ENCODE assay signal across 8 mouse cellular contexts in the genomic region with DNA sequence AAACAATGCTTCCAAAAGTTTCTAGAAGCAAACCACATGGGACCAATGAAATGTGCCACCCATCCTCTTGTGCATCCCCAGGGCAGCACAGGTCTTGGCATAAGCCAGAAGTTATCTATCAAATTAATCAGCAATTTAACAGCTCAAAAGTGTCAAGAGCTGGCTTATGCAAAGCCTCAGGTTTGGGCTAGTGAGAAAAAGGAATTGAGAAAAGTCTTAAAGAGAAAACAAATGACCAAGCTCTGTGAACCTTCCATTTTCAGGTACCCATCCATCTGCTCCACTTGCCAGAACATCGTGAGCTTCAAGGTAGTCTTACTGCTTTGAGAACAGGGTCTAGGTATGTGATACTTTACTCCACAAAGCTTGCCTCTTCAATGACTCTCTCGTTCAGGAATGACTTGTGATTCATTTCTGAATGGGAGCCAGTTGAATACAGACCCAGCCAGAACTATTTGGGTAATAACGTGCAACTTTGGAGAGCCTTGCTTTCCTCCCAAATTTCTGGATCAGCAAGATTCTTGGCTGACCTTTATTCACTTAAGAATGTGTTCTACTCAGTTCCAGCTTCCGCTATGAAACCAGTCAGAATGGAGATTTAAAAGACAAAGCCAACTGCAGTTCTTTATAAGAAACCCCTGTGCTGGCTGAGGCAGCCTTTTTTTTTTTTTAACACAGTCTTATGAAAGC. TPM values are rescaled to one million over a fixed set of nuclear protein-coding genes. Genes with fewer than 3 reads are reported as not detected.
DNase-seq lines count a peak whose midpoint lies in the region; ATAC-seq and TF ChIP-seq lines count a peak whose summit lies in the region.

No protein-coding gene starts in this region.

- ATAC-seq in Patski, result peak; percentile 24
- no peak for ATAC-seq in heart, embryonic 14.5 days (ENCODE audit: insufficient number of reproducible peaks, insufficient read depth, low FRiP score, low read depth)
- no peak for ATAC-seq in liver, postnatal 0 days
- no peak for ATAC-seq in midbrain, embryonic 14.5 days (ENCODE audit: low FRiP score, low TSS enrichment)

- POLR2A ChIA-PET in Patski (lab: Charles Lee), result interaction anchor here (0.6 to 3.1 kb wide), 6 partner anchors 8 to 127 kb away, joined by 3 to 16 read pairs (median 4); no protein-coding TSS in a partner anchor

- H3K4me2 ChIP-seq in heart, embryonic 14.5 days (ENCODE audit: low read length), result no peak overlapping the region
- no peak overlapping the region for H3K4me2 ChIP-seq in liver, postnatal 0 days (ENCODE audit: low read depth, low read length)
- H3K4me2 ChIP-seq in midbrain, embryonic 14.5 days (ENCODE audit: low read length), result no peak overlapping the region

- WGBS in heart, embryonic 14.5 days, result 54% methylated on average over 4 of the region's 4 CpGs
- 71% methylated on average over 4 of the region's 4 CpGs for WGBS in liver, postnatal 0 days (ENCODE audit: insufficient replicate concordance)
- 88% methylated on average over 4 of the region's 4 CpGs for WGBS in midbrain, embryonic 14.5 days

- TF ChIP-seq EP300 in liver, postnatal 0 days (IDR thresholded peaks at IDR 0.05; ENCODE audit: low read depth), result no peak

- peaks cover 26 to 90% of the 10 kb centered on the region in 2 experiments for H3K4me1 ChIP-seq in heart, embryonic 14.5 days (ENCODE audit: control insufficient read depth in 2 of 2, insufficient read depth in 2 of 2, low read length in 2 of 2)
- H3K4me1 ChIP-seq in liver, postnatal 0 days (ENCODE audit: insufficient read depth), result peaks cover 88% of the 10 kb centered on the region
- peaks cover 12% of the 10 kb centered on the region; the same call in 1 of the 2 replicates for H3K4me1 ChIP-seq in midbrain, embryonic 14.5 days (ENCODE audit: control insufficient read depth, insufficient read depth, low read length)

- CTCF ChIA-PET in Patski (lab: Charles Lee), result interaction anchor here (1.4 to 2.2 kb wide), 4 partner anchors 8 to 121 kb away, joined by 5 to 17 read pairs (median 6); no protein-coding TSS in a partner anchor

- in situ Hi-C loops in Patski (cut with MboI; ENCODE audit: low pct_unique_long_range_greater_than_20kb), result no loop called here

- H3K4me3 ChIP-seq in heart, embryonic 14.5 days (ENCODE audit: control insufficient read depth in 1 of 2, insufficient read depth in 1 of 2, low read depth in 1 of 2, low read length in 2 of 2), result no peak overlapping the region
- no peak overlapping the region for H3K4me3 ChIP-seq in liver, postnatal 0 days (ENCODE audit: low read depth, low read length)
- no peak overlapping the region for H3K4me3 ChIP-seq in midbrain, embryonic 14.5 days (replicated peaks; ENCODE audit: low read depth, low read length)

- no peaks in the 10 kb centered on the region for H3K9me3 ChIP-seq in heart, embryonic 14.5 days (ENCODE audit: control insufficient read depth, low read length)
- no peaks in the 10 kb centered on the region for H3K9me3 ChIP-seq in liver, postnatal 0 days (ENCODE audit: low read length)
- no peaks in the 10 kb centered on the region for H3K9me3 ChIP-seq in midbrain, embryonic 14.5 days (ENCODE audit: control insufficient read depth, low read length)

- peak overlapping the region; percentile 70 to 76 for H3K27ac ChIP-seq in heart, embryonic 14.5 days (replicated peaks in 1 of 2; ENCODE audit: control insufficient read depth in 1 of 2, insufficient read depth in 1 of 2, low read depth in 2 of 2, low read length in 2 of 2)
- H3K27ac ChIP-seq in liver, postnatal 0 days (ENCODE audit: low read depth), result peak overlapping the region; percentile 91
- no peak overlapping the region for H3K27ac ChIP-seq in midbrain, embryonic 14.5 days (replicated peaks; ENCODE audit: low read depth, low read length)

- peaks cover 12% of the 10 kb centered on the region for H3K36me3 ChIP-seq in heart, embryonic 14.5 days (ENCODE audit: control insufficient read depth, insufficient read depth, low read length)
- H3K36me3 ChIP-seq in liver, postnatal 0 days (replicated peaks; ENCODE audit: insufficient read depth, low read length), result peaks cover 10% of the 10 kb centered on the region
- peaks cover 5% of the 10 kb centered on the region for H3K36me3 ChIP-seq in midbrain, embryonic 14.5 days (ENCODE audit: control insufficient read depth, insufficient read depth, low read length)

- DNase-seq in adrenal gland, adult 2 months, result peak; percentile 76
- DNase-seq in adrenal gland, postnatal 4 days (ENCODE audit: low spot score in 2 of 2), result no peak
- DNase-seq in Patski (ENCODE audit: low read depth, low spot score), result no peak
- DNase-seq in liver, postnatal 0 days, result no peak
- no peak for DNase-seq in left cerebral cortex, postnatal 36 days (ENCODE audit: low spot score in 2 of 2)
- DNase-seq in midbrain, embryonic 14.5 days, result no peak
- no peak for DNase-seq in left cerebral cortex, postnatal 25 days (ENCODE audit: low spot score in 2 of 2)

- no peak for TF ChIP-seq CTCF in Patski (IDR thresholded peaks at IDR 0.05)
- no peak for TF ChIP-seq CTCF in liver, postnatal 0 days (IDR thresholded peaks at IDR 0.05; ENCODE audit: low read depth)

- no peaks in the 10 kb centered on the region for H3K27me3 ChIP-seq in Patski
- no peaks in the 10 kb centered on the region for H3K27me3 ChIP-seq in heart, embryonic 14.5 days (ENCODE audit: control insufficient read depth, insufficient read depth, low read length)
- no peaks in the 10 kb centered on the region for H3K27me3 ChIP-seq in liver, postnatal 0 days (ENCODE audit: insufficient read depth, low read length)
- H3K27me3 ChIP-seq in midbrain, embryonic 14.5 days (ENCODE audit: control insufficient read depth, insufficient read depth, low read length), result no peaks in the 10 kb centered on the region

- H3K9ac ChIP-seq in heart, embryonic 14.5 days (ENCODE audit: low read length), result no peak overlapping the region
- no peak overlapping the region for H3K9ac ChIP-seq in liver, postnatal 0 days (replicated peaks)
- no peak overlapping the region for H3K9ac ChIP-seq in midbrain, embryonic 14.5 days (replicated peaks; ENCODE audit: low read length)

- intact Hi-C loops in left cerebral cortex, postnatal 36 days (cut with DNase I), result no loop called here
- intact Hi-C loops in left cerebral cortex, postnatal 25 days (cut with DNase I), result no loop called here

RNA-seq across cellular contexts. Expression of a gene that starts 56.5 kb away (rescaled TPM):
- total RNA-seq in adrenal gland, adult 2 months (2021), result 10 to 100 TPM; 37.5 to 50.4 TPM
- polyA plus RNA-seq in adrenal gland, adult 2 months (2012; rRNA removed), result 40.3 and 47.6 TPM in 2 replicates
- 10 to 100 TPM; 59.9 to 60.5 TPM for total RNA-seq in adrenal gland, postnatal 4 days (2021)
- 48.0 TPM for polyA plus RNA-seq in Patski (2021)
- polyA plus RNA-seq in heart, embryonic 14.5 days (2014; fragmentation: Nextera tagmentation; extraction: Ambion mirVana), result 23.2 and 26.5 TPM in 2 replicates
- polyA plus RNA-seq in liver, postnatal 0 days (2015; fragmentation: Nextera tagmentation; extraction: Ambion mirVana), result 8.4 and 10.5 TPM in 2 replicates
- 10 to 100 TPM; 37.4 to 45.4 TPM for total RNA-seq in left cerebral cortex, postnatal 36 days (2021)
- polyA plus RNA-seq in midbrain, embryonic 14.5 days (2014; fragmentation: Nextera tagmentation; extraction: Ambion mirVana), result 28.9 and 32.1 TPM in 2 replicates
- total RNA-seq in left cerebral cortex, postnatal 25 days (2021), result 10 to 100 TPM; 42.6 to 42.8 TPM
